Mouse (Mus musculus) small intestine, adult 2 months (tissue): Measurements from ENCODE around the gene Ddx25. TPM values are rescaled to one million over a fixed set of nuclear protein-coding genes. Genes with fewer than 3 reads are reported as not detected.

Source experiments
- H3K27ac ChIP-seq: fragments of 200-500 bp; 2 replicates; pipeline ENCODE4 v1.5.1; 2012; ENCODE audit warnings: low read depth, low read length, control low read depth, inconsistent platforms; ENCODE audit not compliant: insufficient read depth
- H3K27me3 ChIP-seq: fragments of 200-500 bp; 2 replicates; pipeline ENCODE4 v1.6.1; 2012; ENCODE audit warnings: mild to moderate bottlenecking, moderate library complexity, low read length, inconsistent platforms; ENCODE audit not compliant: control insufficient read depth, insufficient read depth
- H3K36me3 ChIP-seq: fragments of 200-500 bp; 2 replicates; pipeline ENCODE4 v1.6.1; 2012; ENCODE audit warnings: mild to moderate bottlenecking, low read length, control low read depth, inconsistent platforms; ENCODE audit not compliant: control insufficient read depth, insufficient read depth
- H3K4me1 ChIP-seq: fragments of 200-500 bp; 2 replicates; pipeline ENCODE4 v1.6.1; 2012; ENCODE audit warnings: low read length, inconsistent platforms, mixed read lengths; ENCODE audit not compliant: control insufficient read depth, insufficient read depth, insufficient read length
- H3K4me3 ChIP-seq: fragments of 200-500 bp; 2 replicates; pipeline ENCODE4 v1.5.1; 2012; ENCODE audit warnings: low read depth, mild to moderate bottlenecking, control low read depth, inconsistent platforms, low read length, moderate library complexity
- CTCF ChIP-seq: fragments of 200-500 bp; IDR thresholded peaks from 2 replicates; pipeline ENCODE4 v1.5.1; 2012; ENCODE audit warnings: low read depth, mild to moderate bottlenecking, control low read depth, inconsistent platforms, low read length, moderate library complexity, mixed read lengths; ENCODE audit not compliant: insufficient replicate concordance, insufficient read length; ENCODE audit errors: extremely low read depth
- POLR2A ChIP-seq: fragments of 200-500 bp; IDR thresholded peaks from 2 replicates; pipeline ENCODE4 v1.6.1; 2012; ENCODE audit warnings: low read depth, mild to moderate bottlenecking, control low read depth, inconsistent platforms, low read length, moderate library complexity
- WGBS: fragments of 180-500 bp; shearing (Covaris S2); methylation state at CpG from one replicate; pipeline ENCODE4 v1.1.7; 2018; 5-methylcytosine and 5-hydroxymethylcytosine counted together
- polyA plus RNA-seq: library from polyadenylated mRNA; depleted of rRNA; stranded (reverse); fragments of >200 nt; gene quantifications from 2 replicates; pipeline ENCODE4 v1.2.3, GENCODE M21; 2012

Ddx25 gene
- polyA plus RNA-seq, 1 experiment = 0.01 TPM

GRCm38 (mm10) chr9:35569571-35570534 is 11.5 kb upstream of the Ddx25 start, which contains the start of the genes Pate2 and Hyls1:
Gene Pate2 (plus strand): TSS chr9:35570284.
Gene Hyls1 (minus strand): TSS chr9:35570398.
- peaks cover 4% of the 10 kb centered on the region for H3K27me3 ChIP-seq
- peaks cover 21% of the 10 kb centered on the region for H3K36me3 ChIP-seq
- H3K4me1 ChIP-seq = no peaks in the 10 kb centered on the region
- WGBS = under 1% methylated on average over 86 of the region's 86 CpGs
- TF ChIP-seq POLR2A (peak; percentile 43; the same call in 1 of the 2 replicates), CTCF (no peak)
- peak within 1 kb of the TSS; percentile 77 for H3K27ac ChIP-seq
- H3K4me3 ChIP-seq = peak within 1 kb of the TSS; percentile 95

- TF ChIP-seq CTCF (no peak), POLR2A (no peak)
- H3K36me3 ChIP-seq = peaks cover 24% of the 10 kb centered on the region
- no peaks in the 10 kb centered on the region for H3K4me1 ChIP-seq
- no peaks in the 10 kb centered on the region; the same call in 1 of the 2 replicates for H3K27me3 ChIP-seq
- no peak overlapping the region for H3K4me3 ChIP-seq
- 85% methylated on average over 3 of the region's 3 CpGs for WGBS
- no peak overlapping the region for H3K27ac ChIP-seq
Measured at GRCm38 (mm10) chr9:35567995-35568394, 9.7 kb upstream of the Ddx25 start.

GRCm38 (mm10) chr9:35564536-35565240 is 6.4 kb upstream of the Ddx25 start:
- Histone ChIP-seq H3K36me3 (peaks cover 30% of the 10 kb centered on the region), H3K4me1 (no peaks in the 10 kb centered on the region), H3K27ac (no peak overlapping the region), H3K27me3 (no peaks in the 10 kb centered on the region), H3K4me3 (no peak overlapping the region)
- 83% methylated on average over 5 of the region's 5 CpGs for whole genome bisulfite sequencing
- TF ChIP-seq POLR2A (no peak), CTCF (no peak)

GRCm38 (mm10) chr9:35561583-35561982 is 3.3 kb upstream of the Ddx25 start:
- WGBS = 82% methylated on average over 6 of the region's 6 CpGs
- H3K4me3 ChIP-seq = no peak overlapping the region

GRCm38 (mm10) chr9:35561076-35561475 is 2.7 kb upstream of the Ddx25 start:
- 94% methylated on average over 11 of the region's 11 CpGs for WGBS
- peaks cover 7% of the 10 kb centered on the region for H3K4me1 ChIP-seq
- peaks cover 16% of the 10 kb centered on the region for H3K27me3 ChIP-seq
- H3K4me3 ChIP-seq = no peak overlapping the region
- H3K36me3 ChIP-seq = peaks cover 17% of the 10 kb centered on the region
- TF ChIP-seq CTCF = no peak
- TF ChIP-seq POLR2A = no peak
- no peak overlapping the region for H3K27ac ChIP-seq

More at GRCm38 (mm10) chr9:35561583-35561982, 3.3 kb upstream of the Ddx25 start:
- H3K27me3 ChIP-seq = peaks cover 16% of the 10 kb centered on the region
- TF ChIP-seq POLR2A (no peak), CTCF (no peak)
- H3K36me3 ChIP-seq = peaks cover 20% of the 10 kb centered on the region
- H3K4me1 ChIP-seq = peaks cover 7% of the 10 kb centered on the region
- H3K27ac ChIP-seq = no peak overlapping the region

GRCm38 (mm10) chr9:35559009-35559890 is 922 bp upstream of the Ddx25 start:
- H3K36me3 ChIP-seq = peaks cover 9% of the 10 kb centered on the region
- H3K27me3 ChIP-seq = peaks cover 16% of the 10 kb centered on the region
- peaks cover 7% of the 10 kb centered on the region for H3K4me1 ChIP-seq
- TF ChIP-seq POLR2A (peak; percentile 50; the same call in 1 of the 2 replicates), CTCF (no peak)
- no peak overlapping the region for H3K27ac ChIP-seq
- peak overlapping the region; percentile 48 for H3K4me3 ChIP-seq
- 2% methylated on average over 31 of the region's 31 CpGs for WGBS
